ENCODE assay signal across 15 mouse cellular contexts in genomic region chr3:20127047-20127595, GRCm38 (mm10). TPM values are rescaled to one million over a fixed set of nuclear protein-coding genes. Genes with fewer than 3 reads are reported as not detected.
DNase-seq lines count a peak whose midpoint lies in the region; ATAC-seq and TF ChIP-seq lines count a peak whose summit lies in the region.
"Had no signal": no experiment of that assay in that cellular context is flagged by ENCODE, and none has a peak within 500 bp of the region (broad histone marks: within the 10 kb centered on the region; RNA-seq: fewer than 3 reads in every experiment).

No protein-coding gene starts in this region.

- H3K9me3 ChIP-seq in heart, postnatal 0 days (replicated peaks; ENCODE audit: control insufficient read depth, low read length): no peaks in the 10 kb centered on the region
- H3K9me3 ChIP-seq: embryonic facial prominence, embryonic 10.5 days; forebrain, embryonic 12.5 days; hindbrain, embryonic 13.5 days; stomach, embryonic 15.5 days had no signal

- H3K4me1 ChIP-seq in heart, postnatal 0 days (ENCODE audit: control insufficient read depth, insufficient read depth): peaks cover 18% of the 10 kb centered on the region
- no peaks in the 10 kb centered on the region for H3K4me1 ChIP-seq in thymus, adult 2 months (replicated peaks; ENCODE audit: control insufficient read depth, insufficient read depth, low read length)
- H3K4me1 ChIP-seq: embryonic facial prominence, embryonic 10.5 days; forebrain, embryonic 12.5 days; hindbrain, embryonic 13.5 days; stomach, embryonic 15.5 days had no signal

- TF ChIP-seq POLR2A in thymus, adult 2 months (IDR thresholded peaks at IDR 0.05; ENCODE audit: control insufficient read depth, extremely low read depth, insufficient read depth, low read length, poor library complexity): no peak
- no peak for TF ChIP-seq POLR2A in brain, embryonic 14.5 days (IDR thresholded peaks at IDR 0.05; ENCODE audit: borderline replicate concordance, extremely low read depth, insufficient read depth, insufficient read length, poor library complexity, severe bottlenecking)

- TF ChIP-seq EP300 in heart, postnatal 0 days (IDR thresholded peaks at IDR 0.05; ENCODE audit: low read depth): no peak

- H3K4me3 ChIP-seq in heart, postnatal 0 days (ENCODE audit: low read depth, low read length): no peak overlapping the region
- H3K4me3 ChIP-seq in thymus, adult 2 months (ENCODE audit: control insufficient read depth, insufficient read depth, low read length): no peak overlapping the region
- H3K4me3 ChIP-seq: embryonic facial prominence, embryonic 10.5 days; forebrain, embryonic 12.5 days; hindbrain, embryonic 13.5 days; stomach, embryonic 15.5 days had no signal

- WGBS in heart, postnatal 0 days: 66% methylated on average over 2 of the region's 2 CpGs
- WGBS in thymus, adult 2 months: 87% methylated on average over 2 of the region's 2 CpGs

- ATAC-seq in heart, postnatal 0 days (ENCODE audit: insufficient read depth, low read depth): no peak
- ATAC-seq in monocyte, adult 5-6 weeks (replicated peaks; ENCODE audit: insufficient number of reproducible peaks, low FRiP score, low TSS enrichment, poor library complexity, severe bottlenecking): no peak

- H3K36me3 ChIP-seq in heart, postnatal 0 days (replicated peaks; ENCODE audit: control insufficient read depth, insufficient read depth, low read length): peaks cover 55% of the 10 kb centered on the region
- no peaks in the 10 kb centered on the region for H3K36me3 ChIP-seq in thymus, adult 2 months (ENCODE audit: control insufficient read depth, insufficient read depth, low read length)
- H3K36me3 ChIP-seq: forebrain, embryonic 12.5 days had no signal

- no peak overlapping the region for H3K4me2 ChIP-seq in heart, postnatal 0 days (ENCODE audit: low read depth, low read length)
- H3K4me2 ChIP-seq: forebrain, embryonic 12.5 days; hindbrain, embryonic 13.5 days; stomach, embryonic 15.5 days had no signal

- no peak for DNase-seq in heart, postnatal 0 days (ENCODE audit: low spot score)
- DNase-seq in heart, postnatal 36 days: no peak
- DNase-seq in thymus, postnatal 0 days (ENCODE audit: low spot score): peak; percentile 38
- DNase-seq in thymus, adult 2 months: no peak
- no peak for DNase-seq in brain, embryonic 14.5 days (ENCODE audit: low read depth)
- DNase-seq in cerebellum, adult 9-10 months: no peak
- DNase-seq in right cerebral cortex, adult 18-20 months: no peak
- DNase-seq: adrenal gland, adult 2 months; gastrocnemius, postnatal 25 days; layer of hippocampus, postnatal 36 days had no signal

- no peak overlapping the region for H3K27ac ChIP-seq in heart, postnatal 0 days (ENCODE audit: low read depth)
- no peak overlapping the region for H3K27ac ChIP-seq in thymus, adult 2 months (ENCODE audit: control insufficient read depth, insufficient read depth, low read length)
- H3K27ac ChIP-seq: embryonic facial prominence, embryonic 10.5 days; forebrain, embryonic 12.5 days; hindbrain, embryonic 13.5 days; stomach, embryonic 15.5 days had no signal

- H3K9ac ChIP-seq in heart, postnatal 0 days (replicated peaks; ENCODE audit: low read depth, low read length): no peak overlapping the region
- H3K9ac ChIP-seq: forebrain, embryonic 12.5 days; hindbrain, embryonic 13.5 days; stomach, embryonic 15.5 days had no signal

- peak; percentile 17; the same call in 1 of the 2 replicates for TF ChIP-seq CTCF in heart, postnatal 0 days (IDR thresholded peaks at IDR 0.05; ENCODE audit: low read depth)
- TF ChIP-seq CTCF in thymus, adult 2 months (IDR thresholded peaks at IDR 0.05; ENCODE audit: borderline replicate concordance, control insufficient read depth, extremely low read depth, insufficient read depth, low read length, poor library complexity): no peak
- TF ChIP-seq CTCF in brain, embryonic 14.5 days (IDR thresholded peaks at IDR 0.05; ENCODE audit: borderline replicate concordance, extremely low read depth, insufficient read depth, insufficient read length): peak; percentile 14; the same call in 1 of the 2 replicates

- H3K27me3 ChIP-seq in heart, postnatal 0 days (ENCODE audit: control insufficient read depth, insufficient read depth, low read length): no peaks in the 10 kb centered on the region
- H3K27me3 ChIP-seq in thymus, adult 2 months (ENCODE audit: control insufficient read depth, insufficient read depth, low read length): no peaks in the 10 kb centered on the region
- H3K27me3 ChIP-seq: forebrain, embryonic 12.5 days; hindbrain, embryonic 13.5 days; stomach, embryonic 15.5 days had no signal

- intact Hi-C loops in heart, postnatal 36 days (cut with DNase I): loop anchor here (5.0 kb wide), 1 partner anchor 50 kb away; no protein-coding TSS in a partner anchor

RNA-seq across cellular contexts. Expression of gene Gyg, which starts 28.0 kb away (rescaled TPM):
- total RNA-seq in heart, postnatal 0 days (2014; rRNA removed; ENCODE audit: low replicate concordance): 237 and 317 TPM in 2 replicates
- polyA plus RNA-seq in heart, postnatal 0 days (2015; fragmentation: Nextera tagmentation; extraction: Ambion mirVana): 338 and 340 TPM in 2 replicates
- 100 to 1,000 TPM; 151 to 158 TPM for total RNA-seq in heart, postnatal 36 days (2021)
- 56.1 and 58.1 TPM in 2 replicates for polyA plus RNA-seq in thymus, postnatal 0 days (2015; fragmentation: Nextera tagmentation; extraction: Ambion mirVana)
- 21.6 and 24.6 TPM in 2 replicates for polyA plus RNA-seq in thymus, adult 2 months (2012; rRNA removed)
- polyA plus RNA-seq in brain, embryonic 14.5 days (2012; rRNA removed): 20.4 and 28.5 TPM in 2 replicates
- 43.3 to 50.7 TPM (median 50.6 TPM) in 3 replicates for total RNA-seq in monocyte, adult 5-6 weeks (2017)
